Mouse (Mus musculus) neutrophil, adult 59 days (primary cell): ENCODE results near the gene Tatdn2. TPM values are rescaled to one million over a fixed set of nuclear protein-coding genes. Genes with fewer than 3 reads are reported as not detected.

Experiments
- total RNA-seq, 2 experiments: library from RNA; stranded (reverse); gene quantifications; 1 replicate in 1 of 2; 2 replicates in 1 of 2; pipeline ENCODE4 v1.2.4; 2023

Gene Tatdn2
- 100 to 1,000 TPM in 1 of 2 experiments, 10 to 100 TPM in 1; 90.1 to 112 TPM for total RNA-seq

GRCm38 (mm10) chr6:113696582-113697221, at the start of gene Tatdn2:
Gene Tatdn2 (plus strand): TSS chr6:113697050.

DNA sequence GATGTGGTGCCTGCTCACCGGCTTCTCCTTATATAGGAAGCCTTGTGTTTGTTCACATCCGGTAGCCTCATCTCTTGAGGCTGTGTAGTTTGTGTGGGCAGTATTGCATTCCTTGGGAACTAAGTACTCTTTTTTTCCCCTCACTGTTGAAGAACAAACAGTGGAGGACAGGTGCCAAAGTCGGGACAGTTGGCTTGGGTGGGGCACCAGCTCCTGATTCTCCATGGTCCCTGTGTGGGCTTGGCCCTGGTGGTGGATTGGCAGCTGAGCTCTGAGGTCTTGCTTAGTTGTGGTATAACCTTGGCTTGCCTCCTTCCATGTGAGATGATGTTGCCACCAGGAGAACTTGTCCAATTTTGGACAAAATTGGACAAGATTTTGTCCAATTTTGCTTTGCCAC, 23.0 kb downstream of the Tatdn2 start, which contains the start of gene Ghrl:
TSS of gene Ghrl (minus strand) at position 3 of the 400 bp plus-strand sequence.

GRCm38 (mm10) chr6:113740236-113741217, 43.7 kb downstream of the Tatdn2 start, which contains the start of gene Sec13:
Gene Sec13 (minus strand): TSS chr6:113740743.

Other genes with a start within 250 kb of the Tatdn2 start
- not detected for gene Il17re, start 238.6 kb upstream of the Tatdn2 start, total RNA-seq
- gene Il17rc, start 225.6 kb upstream of the Tatdn2 start, total RNA-seq, result not detected
- gene Creld1, start 213.8 kb upstream of the Tatdn2 start, total RNA-seq, result 1 to 10 TPM; 2.6 to 3.2 TPM
- under 1 TPM in 1 of 2 experiments, not detected in 1; 0.13 TPM for gene Prrt3, start 195.1 kb upstream of the Tatdn2 start, total RNA-seq
- gene Emc3, start 165.4 kb upstream of the Tatdn2 start, total RNA-seq, result 10 to 100 TPM; 44.1 to 51.6 TPM
- gene Fancd2, start 165.4 kb upstream of the Tatdn2 start, total RNA-seq, result 10 to 100 TPM; 14.5 to 16.7 TPM
- not detected for gene Fancd2os, start 96.3 kb upstream of the Tatdn2 start, total RNA-seq
- gene Brk1, start 92.3 kb upstream of the Tatdn2 start, total RNA-seq, result 100 to 1,000 TPM; 120 to 142 TPM
- 10 to 100 TPM; 17.4 to 24.4 TPM for gene Vhl, start 73.1 kb upstream of the Tatdn2 start, total RNA-seq
- gene Irak2, start 58.6 kb upstream of the Tatdn2 start, total RNA-seq, result 100 to 1,000 TPM; 101 to 119 TPM
- gene Ghrl, start 22.8 kb downstream of the Tatdn2 start, total RNA-seq, result not detected
- gene Sec13, start 43.7 kb downstream of the Tatdn2 start, total RNA-seq, result 10 to 100 TPM; 67.5 to 79.3 TPM